Mouse (Mus musculus): ENCODE data around the gene Wdr20. TPM values are rescaled to one million over a fixed set of nuclear protein-coding genes. Genes with fewer than 3 reads are reported as not detected.

The Wdr20 gene
- total RNA-seq, 1 experiment from 2014 or later: 43.4 TPM

DNA sequence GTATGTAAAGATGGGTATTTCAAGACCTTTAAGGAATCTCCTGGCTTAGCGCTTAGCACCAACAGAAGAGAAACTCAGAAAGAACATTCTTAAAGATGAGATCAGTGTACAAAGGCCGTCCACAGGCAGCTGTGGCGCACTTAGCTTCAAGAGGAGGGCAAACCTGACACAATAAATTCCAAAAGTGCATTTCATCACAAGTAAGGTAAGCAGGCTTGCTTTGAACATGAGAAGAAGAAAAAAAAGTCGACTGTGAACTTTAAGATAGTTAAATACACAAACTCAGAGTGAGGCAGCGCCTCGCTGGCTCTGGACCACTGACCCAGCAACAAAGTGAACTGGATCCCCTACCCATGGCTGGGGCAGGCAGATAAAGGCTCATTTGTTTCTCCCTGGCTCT lies 99.0 kb downstream of the Wdr20 start:
- no peak for ATAC-seq (replicated peaks in 1 of 2; ENCODE audit: insufficient read depth in 1 of 2, low FRiP score in 2 of 2, low TSS enrichment in 1 of 2, low read depth in 1 of 2, poor library complexity in 2 of 2, severe bottlenecking in 2 of 2)

DNA sequence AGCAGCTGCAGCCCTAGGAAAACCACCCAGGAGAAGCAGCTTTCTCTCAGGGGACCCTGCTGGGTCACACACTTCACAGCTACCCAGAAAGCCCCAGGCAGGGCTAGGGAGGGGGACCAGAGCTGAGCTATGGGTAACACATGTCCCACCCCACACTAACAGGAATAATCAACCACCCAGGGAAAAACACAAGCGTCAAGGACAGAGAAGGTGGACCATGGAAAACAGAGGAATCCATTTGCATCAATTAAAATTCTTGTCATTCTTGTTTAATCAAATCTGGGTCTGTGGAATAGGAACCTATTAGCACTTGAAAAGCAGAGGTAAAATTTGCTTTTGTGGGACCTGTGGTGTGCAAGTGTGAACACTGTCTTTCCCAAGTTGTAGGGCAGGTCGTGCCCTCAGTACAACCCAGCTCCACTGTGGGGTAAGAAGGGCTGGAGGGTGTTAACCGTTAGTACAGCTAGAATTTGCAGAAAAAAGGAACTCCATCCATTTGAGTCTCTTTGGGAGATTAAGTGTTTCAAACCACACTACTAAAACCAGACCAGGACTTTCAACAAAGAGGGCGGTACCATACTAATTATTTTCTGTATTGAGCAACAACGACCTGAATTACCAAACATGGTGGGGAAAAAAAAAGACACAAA lies 99.6 kb downstream of the Wdr20 start:
- peak in 1 of 2 experiments; percentile 13; a peak in 1 of 4 replicates for ATAC-seq (replicated peaks in 1 of 2; ENCODE audit: insufficient read depth in 1 of 2, low FRiP score in 2 of 2, low TSS enrichment in 1 of 2, low read depth in 1 of 2, poor library complexity in 2 of 2, severe bottlenecking in 2 of 2)

DNA sequence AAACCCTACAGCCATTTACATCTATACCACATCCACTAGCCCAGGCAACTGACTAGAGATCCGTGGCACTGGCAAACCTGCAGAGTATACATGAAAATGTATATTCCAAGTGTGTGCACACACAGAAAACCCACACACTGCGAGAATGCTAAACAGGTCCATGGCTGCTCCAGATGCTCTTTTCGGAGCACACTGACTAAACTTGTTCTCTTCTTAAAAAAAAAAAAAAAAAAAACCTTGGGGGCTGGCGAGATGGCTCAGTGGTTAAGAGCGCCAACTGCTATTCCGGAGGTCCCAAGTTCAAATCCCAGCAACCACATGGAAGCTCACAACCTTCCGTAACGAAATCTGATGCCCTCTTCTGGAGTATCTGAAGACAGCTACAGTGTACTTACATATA lies 100.1 kb downstream of the Wdr20 start:
- ATAC-seq (replicated peaks in 1 of 2; ENCODE audit: insufficient read depth in 1 of 2, low FRiP score in 2 of 2, low TSS enrichment in 1 of 2, low read depth in 1 of 2, poor library complexity in 2 of 2, severe bottlenecking in 2 of 2): no peak

GRCm38 (mm10) chr12:110840348-110841198 lies 102.8 kb downstream of the Wdr20 start, which contains the start of gene Mok:
Gene Mok, minus strand, starts transcription at chr12:110840939.
- ATAC-seq (replicated peaks in 1 of 2; ENCODE audit: insufficient read depth in 1 of 2, low FRiP score in 2 of 2, low TSS enrichment in 1 of 2, low read depth in 1 of 2, poor library complexity in 2 of 2, severe bottlenecking in 2 of 2): peak; percentile 55 to 65

GRCm38 (mm10) chr12:110841731-110842493 lies 104.2 kb downstream of the Wdr20 start:
- ATAC-seq (replicated peaks in 1 of 2; ENCODE audit: insufficient read depth in 1 of 2, low FRiP score in 2 of 2, low TSS enrichment in 1 of 2, low read depth in 1 of 2, poor library complexity in 2 of 2, severe bottlenecking in 2 of 2): no peak

DNA sequence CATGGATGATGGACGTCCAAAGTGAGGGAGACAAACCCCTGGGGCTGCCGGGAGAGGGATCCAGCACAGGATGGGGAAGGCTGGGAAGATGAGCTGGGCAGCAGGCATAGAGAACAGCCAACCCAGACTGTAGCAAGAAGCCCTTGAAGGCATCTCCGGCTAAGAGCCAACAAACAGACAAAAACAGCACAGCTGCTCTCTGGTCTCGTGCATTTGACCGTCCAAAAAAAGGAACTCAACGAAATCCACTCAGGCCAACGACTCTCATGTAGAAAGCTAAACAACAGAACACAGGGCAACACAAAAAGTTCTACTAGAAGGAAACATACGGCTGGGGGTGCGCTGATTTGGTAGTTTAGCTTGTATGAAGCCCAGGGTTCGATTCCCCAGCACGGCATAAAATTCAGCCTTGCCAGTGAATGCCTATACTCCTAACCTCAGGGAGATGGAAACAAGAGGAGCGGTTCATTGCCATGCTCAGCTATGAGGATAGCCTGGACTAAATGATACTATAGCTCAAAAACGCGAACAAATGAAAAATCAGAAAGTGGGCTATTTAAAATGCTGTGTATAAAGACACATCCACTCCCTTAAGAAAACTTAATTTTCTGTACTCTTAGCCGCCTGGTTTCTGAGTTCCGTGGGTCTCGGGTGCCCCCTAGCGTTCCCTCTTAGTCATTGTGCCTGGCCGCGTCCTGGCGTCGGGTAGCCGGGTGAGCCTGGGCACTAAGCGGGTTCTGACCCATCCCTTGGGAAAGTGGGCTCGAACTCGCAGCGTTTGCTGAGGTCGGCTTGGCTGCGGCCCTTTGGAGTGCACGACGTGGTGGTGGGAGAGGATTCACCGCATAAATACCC lies 105.7 kb downstream of the Wdr20 start:
- peak; percentile 62 for ATAC-seq (replicated peaks in 1 of 2; ENCODE audit: insufficient read depth in 1 of 2, low FRiP score in 2 of 2, low TSS enrichment in 1 of 2, low read depth in 1 of 2, poor library complexity in 2 of 2, severe bottlenecking in 2 of 2)

GRCm38 (mm10) chr12:110844227-110845130 lies 106.7 kb downstream of the Wdr20 start:
- peak; percentile 13 to 19 for ATAC-seq (replicated peaks in 1 of 2; ENCODE audit: insufficient read depth in 1 of 2, low FRiP score in 2 of 2, low TSS enrichment in 1 of 2, low read depth in 1 of 2, poor library complexity in 2 of 2, severe bottlenecking in 2 of 2)

DNA sequence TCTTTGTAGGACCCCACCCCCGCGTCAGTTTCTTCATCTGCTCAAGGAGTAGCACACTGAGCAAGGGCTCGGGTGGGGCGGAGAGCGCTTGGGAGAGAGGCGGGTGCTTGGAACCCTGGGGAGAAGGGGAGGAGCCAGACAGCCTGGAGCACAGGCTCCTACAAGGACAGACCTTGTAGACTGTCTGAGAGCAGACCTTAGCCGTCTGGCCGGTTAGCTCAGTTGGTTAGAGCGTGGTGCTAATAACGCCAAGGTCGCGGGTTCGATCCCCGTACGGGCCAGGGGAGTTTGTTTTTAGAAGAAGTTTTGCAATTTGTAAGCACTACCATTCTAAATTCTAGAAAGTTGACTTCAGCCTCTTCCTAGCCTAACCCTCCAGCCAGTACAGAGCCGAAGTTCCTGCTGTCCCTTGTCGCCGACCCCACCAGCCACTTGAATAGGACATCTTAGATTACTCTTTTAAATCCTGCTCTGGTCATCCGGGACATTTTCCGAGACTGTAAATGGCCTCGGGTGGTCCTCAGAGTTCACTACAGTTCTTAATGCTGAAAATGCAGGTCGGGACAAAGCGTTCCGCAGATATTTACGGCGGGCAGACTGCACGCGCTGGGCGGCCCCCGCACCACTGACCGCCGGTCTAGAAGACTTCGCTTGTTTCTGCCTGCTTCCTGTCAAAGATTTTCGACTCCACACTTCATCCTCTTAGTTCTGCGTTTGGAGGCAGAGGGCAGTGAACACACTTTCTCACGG lies 107.6 kb downstream of the Wdr20 start:
- ATAC-seq (replicated peaks in 1 of 2; ENCODE audit: insufficient read depth in 1 of 2, low FRiP score in 2 of 2, low TSS enrichment in 1 of 2, low read depth in 1 of 2, poor library complexity in 2 of 2, severe bottlenecking in 2 of 2): peak; percentile 70 to 76

DNA sequence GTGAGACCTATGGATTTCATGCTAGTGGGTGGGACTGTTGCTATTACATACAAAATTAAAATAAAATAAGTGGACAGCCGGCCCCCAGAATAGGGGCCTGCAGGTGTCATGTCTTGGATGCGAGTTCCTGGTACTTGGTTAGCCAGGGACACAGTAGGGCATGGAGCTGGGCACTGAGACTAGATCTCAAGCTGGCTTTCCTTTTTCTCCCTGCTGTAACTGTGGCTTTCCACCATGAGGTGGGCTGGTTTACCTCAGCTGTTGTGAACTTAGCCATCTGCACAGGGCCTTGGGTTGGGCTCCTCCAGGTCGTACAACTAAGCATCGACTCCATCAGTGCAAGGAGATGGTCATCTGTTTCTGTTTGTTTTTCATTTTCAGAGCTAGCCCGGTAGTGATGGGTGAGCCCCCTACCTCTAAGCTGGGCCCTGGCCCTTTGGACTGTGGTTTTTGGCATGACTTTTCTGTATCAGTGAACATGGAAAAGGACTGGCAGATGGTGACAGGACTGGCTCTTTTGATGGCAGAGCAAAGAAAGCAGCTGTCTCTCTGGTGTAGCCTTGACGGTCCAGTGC lies 108.5 kb downstream of the Wdr20 start:
- ATAC-seq (replicated peaks in 1 of 2; ENCODE audit: insufficient read depth in 1 of 2, low FRiP score in 2 of 2, low TSS enrichment in 1 of 2, low read depth in 1 of 2, poor library complexity in 2 of 2, severe bottlenecking in 2 of 2): no peak

- ATAC-seq (replicated peaks in 1 of 2; ENCODE audit: insufficient read depth in 1 of 2, low FRiP score in 2 of 2, low TSS enrichment in 1 of 2, low read depth in 1 of 2, poor library complexity in 2 of 2, severe bottlenecking in 2 of 2): peak; percentile 38 to 51
Observed at GRCm38 (mm10) chr12:110850010-110850928, 112.5 kb downstream of the Wdr20 start, which contains the start of gene Zfp839. Gene Zfp839, plus strand, starts transcription at chr12:110850253.

- 0 out of 4 replicates have a peak, but pooled peaks of 1 of the 2 experiments have one; percentile 7 for ATAC-seq (replicated peaks in 1 of 2; ENCODE audit: insufficient read depth in 1 of 2, low FRiP score in 2 of 2, low TSS enrichment in 1 of 2, low read depth in 1 of 2, poor library complexity in 2 of 2, severe bottlenecking in 2 of 2)
Observed at GRCm38 (mm10) chr12:110850929-110851256, 113.1 kb downstream of the Wdr20 start.

DNA sequence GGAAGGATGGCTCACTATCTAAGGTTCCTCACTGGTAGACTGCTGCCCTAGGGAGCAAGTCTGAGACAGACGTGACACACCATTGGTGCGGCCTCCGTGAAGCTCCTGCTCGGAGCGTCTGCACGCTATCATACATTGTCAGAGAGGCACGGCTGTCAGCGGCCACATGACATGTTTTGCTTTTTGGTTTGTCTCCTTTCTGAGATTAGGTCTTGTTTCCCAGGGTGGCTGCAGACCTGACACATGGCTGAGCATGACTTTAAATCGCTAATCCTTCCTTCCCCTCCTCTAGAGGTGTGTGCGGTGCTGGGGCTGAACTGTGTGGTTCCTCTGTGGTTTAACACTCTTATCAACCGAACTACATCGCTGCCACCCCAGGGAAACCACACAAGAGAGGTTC lies 113.7 kb downstream of the Wdr20 start:
- peak in 1 of 2 experiments; percentile 46; a peak in 3 of 4 replicates for ATAC-seq (replicated peaks in 1 of 2; ENCODE audit: insufficient read depth in 1 of 2, low FRiP score in 2 of 2, low TSS enrichment in 1 of 2, low read depth in 1 of 2, poor library complexity in 2 of 2, severe bottlenecking in 2 of 2)

DNA sequence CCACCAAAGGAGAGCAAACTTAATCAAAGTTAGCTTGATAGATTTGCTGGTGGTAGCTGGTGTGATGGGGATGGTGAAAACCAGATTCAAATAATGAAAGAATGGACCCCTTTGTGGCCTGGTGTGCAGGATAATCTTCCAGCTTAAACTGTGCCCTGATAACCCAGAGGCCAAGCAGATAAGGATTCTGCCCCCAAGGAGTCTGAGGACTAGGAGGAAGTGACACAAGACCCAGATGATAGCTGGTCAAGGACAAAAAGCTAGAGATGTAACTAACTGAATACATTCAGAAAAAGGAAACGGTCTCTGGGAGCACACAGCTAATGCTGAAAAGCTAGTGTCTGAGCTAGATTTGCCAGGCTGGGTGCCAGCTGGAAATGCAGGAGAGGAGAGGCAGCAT lies 114.2 kb downstream of the Wdr20 start:
- ATAC-seq (replicated peaks in 1 of 2; ENCODE audit: insufficient read depth in 1 of 2, low FRiP score in 2 of 2, low TSS enrichment in 1 of 2, low read depth in 1 of 2, poor library complexity in 2 of 2, severe bottlenecking in 2 of 2): no peak
